Mouse (Mus musculus) ES-E14 (cell line): ENCODE measurements at regions not wholly inside any gene's neighbourhood (a gene's known extent, or its start where the extent isn't known, plus 50 kb on each side); places are given as distances from the start of the nearest gene placed in this dataset.
A peak's percentile ranks its signal among the peaks of the same experiment; 100 is the strongest.

Source experiments
- DNase-seq: peaks from one replicate; pipeline ENCODE4 v3.0.0-alpha.2; 2013; ENCODE audit warnings: low read depth, low spot score
- H3K27ac ChIP-seq: 2 replicates; pipeline ENCODE4 v1.5.1; 2012; ENCODE audit warnings: low read depth, mild to moderate bottlenecking, low read length, moderate library complexity, mixed read lengths; ENCODE audit not compliant: poor library complexity, insufficient read depth, severe bottlenecking
- H3K36me3 ChIP-seq: 2 replicates; pipeline ENCODE4 v1.6.1; 2012; ENCODE audit warnings: mild to moderate bottlenecking, low read length, moderate library complexity, mixed read lengths; ENCODE audit not compliant: control insufficient read depth, poor library complexity, insufficient read depth, severe bottlenecking
- H3K4me1 ChIP-seq, 2 experiments: fragments of 150-350 bp in 1 of 2; sonication (generic) in 1 of 2; 2 replicates each; pipeline ENCODE4 v1.6.1; 2012; ENCODE audit warnings: low read length in 2 of 2, mild to moderate bottlenecking in 1 of 2, mixed read lengths in 1 of 2; ENCODE audit not compliant: control insufficient read depth in 2 of 2, insufficient read depth in 2 of 2, poor library complexity in 1 of 2
- H3K4me3 ChIP-seq, 2 experiments: fragments of 150-350 bp in 1 of 2; sonication (generic) in 1 of 2; 2 replicates each; pipeline ENCODE4 v1.5.1; 2012; ENCODE audit warnings: low read length in 2 of 2, low read depth in 1 of 2, mild to moderate bottlenecking in 1 of 2, mixed read lengths in 1 of 2; ENCODE audit not compliant: insufficient read depth in 1 of 2, poor library complexity in 1 of 2, severe bottlenecking in 1 of 2
- H3K9ac ChIP-seq: 2 replicates; pipeline ENCODE4 v1.6.1; 2012; ENCODE audit warnings: low read depth, mild to moderate bottlenecking, low read length, mixed read lengths; ENCODE audit not compliant: poor library complexity, insufficient read depth, severe bottlenecking
- H3K9me3 ChIP-seq: fragments of 150-350 bp; sonication (generic); 2 replicates; pipeline ENCODE4 v1.6.1; 2012; ENCODE audit warnings: low read depth, mild to moderate bottlenecking, low read length; ENCODE audit not compliant: control insufficient read depth, insufficient read depth
- CHD2 ChIP-seq: IDR thresholded peaks from 2 replicates; pipeline ENCODE4 v1.6.1; 2014; ENCODE audit warnings: mild to moderate bottlenecking, low read depth, low read length, inconsistent platforms
- HCFC1 ChIP-seq: IDR thresholded peaks from 2 replicates; pipeline ENCODE4 v1.6.1; 2012; ENCODE audit warnings: low read length, inconsistent platforms, borderline replicate concordance; ENCODE audit not compliant: insufficient read depth
- MAFK ChIP-seq: IDR thresholded peaks from 2 replicates; pipeline ENCODE4 v1.6.1; 2014; ENCODE audit warnings: mild to moderate bottlenecking, low read depth, low read length, inconsistent platforms; ENCODE audit not compliant: insufficient read depth
- ZC3H11A ChIP-seq: IDR thresholded peaks from 2 replicates; pipeline ENCODE4 v1.6.1; 2012; ENCODE audit warnings: low read depth, mild to moderate bottlenecking, inconsistent platforms, low read length, borderline replicate concordance
- ZNF384 ChIP-seq: IDR thresholded peaks from 2 replicates; pipeline ENCODE4 v1.6.1; 2012; ENCODE audit warnings: low read depth, low read length, inconsistent platforms
- in situ Hi-C, 2 experiments: fragments of 600-800 bp; cut with MboI; formaldehyde crosslinking; loops; one replicate each; pipeline ENCODE4 v1.15.1; 2025; ENCODE audit warnings: low sequenced_read_pairs in 2 of 2, inconsistent platforms in 1 of 2; ENCODE audit not compliant: unreplicated experiment in 2 of 2

- TF ChIP-seq ZC3H11A (no peak), CHD2 (no peak), MAFK (no peak), HCFC1 (no peak), ZNF384 (no peak)
- H3K9me3 ChIP-seq: no peaks in the 10 kb centered on the region
- H3K36me3 ChIP-seq: no peaks in the 10 kb centered on the region
- no peak overlapping the region for H3K27ac ChIP-seq
- no peak overlapping the region for H3K9ac ChIP-seq
- no peak for DNase-seq
- in situ Hi-C loops: no loop called here
- no peak overlapping the region for H3K4me3 ChIP-seq
- H3K4me1 ChIP-seq: peaks cover 5 to 14% of the 10 kb centered on the region in 2 experiments
Measured at GRCm38 (mm10) chr5:119580798-119581197, 89.7 kb upstream of the Tbx3 start.

DNA sequence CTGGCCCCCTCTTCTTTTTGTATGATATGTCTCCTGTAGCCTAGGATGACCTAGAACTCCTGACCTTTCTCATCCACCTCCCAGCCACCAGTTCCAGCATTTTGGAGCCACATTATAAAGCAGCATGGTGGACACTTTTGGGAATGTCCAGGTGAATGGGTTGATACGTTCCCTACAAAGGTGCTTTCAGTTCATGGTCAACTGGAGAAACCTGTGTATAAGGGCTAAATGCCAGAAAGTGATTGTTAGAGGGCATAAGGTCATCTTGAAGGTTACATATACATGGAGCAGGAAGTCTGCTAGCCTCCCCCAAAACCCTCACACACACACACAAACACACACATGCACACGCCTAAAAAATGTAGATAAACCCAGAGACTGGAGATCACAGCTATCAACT is 86.1 kb upstream of the Tbx3 start:
- in situ Hi-C loops: no loop called here
- DNase-seq: no peak
- no peak overlapping the region for H3K4me3 ChIP-seq
- H3K4me1 ChIP-seq: peaks cover 20 to 29% of the 10 kb centered on the region in 2 experiments
- H3K9ac ChIP-seq: no peak overlapping the region; the same call in 1 of the 2 replicates
- H3K36me3 ChIP-seq: no peaks in the 10 kb centered on the region
- no peaks in the 10 kb centered on the region for H3K9me3 ChIP-seq
- TF ChIP-seq ZC3H11A: no peak
- TF ChIP-seq CHD2: no peak
- no peak for TF ChIP-seq HCFC1
- TF ChIP-seq ZNF384: no peak
- TF ChIP-seq MAFK: no peak
- H3K27ac ChIP-seq: peak overlapping the region; percentile 88; the same call in 1 of the 2 replicates

DNA sequence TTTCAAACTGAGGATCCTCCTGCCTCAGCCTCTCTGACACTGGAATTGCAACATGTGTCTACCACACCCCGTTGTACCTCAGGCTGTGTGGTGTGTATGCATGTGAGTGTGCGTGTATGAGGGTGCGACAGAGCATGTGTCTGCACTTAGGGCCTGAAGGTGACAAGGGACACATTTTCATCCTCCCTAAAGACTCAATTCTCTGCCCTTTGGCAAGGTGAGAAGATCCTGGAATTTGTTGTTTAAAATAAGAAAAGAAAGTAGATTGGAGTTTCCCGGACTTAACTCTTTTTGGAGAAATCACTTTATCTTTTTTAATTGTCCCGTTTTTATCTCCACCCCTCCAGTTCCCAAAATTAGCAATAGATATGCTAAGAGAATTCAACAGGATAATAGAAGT is 85.6 kb upstream of the Tbx3 start:
- TF ChIP-seq CHD2 (0 out of 2 replicates have a peak, but pooled peaks have one; percentile 10), HCFC1 (no peak)
- Histone ChIP-seq H3K9me3 (no peaks in the 10 kb centered on the region), H3K4me3 (no peak overlapping the region), H3K4me1 (peaks cover 20 to 31% of the 10 kb centered on the region in 2 experiments), H3K27ac (peak overlapping the region; percentile 88), H3K9ac (no peak overlapping the region; the same call in 1 of the 2 replicates), H3K36me3 (no peaks in the 10 kb centered on the region)
- DNase-seq: no peak
- in situ Hi-C loops: no loop called here

DNA sequence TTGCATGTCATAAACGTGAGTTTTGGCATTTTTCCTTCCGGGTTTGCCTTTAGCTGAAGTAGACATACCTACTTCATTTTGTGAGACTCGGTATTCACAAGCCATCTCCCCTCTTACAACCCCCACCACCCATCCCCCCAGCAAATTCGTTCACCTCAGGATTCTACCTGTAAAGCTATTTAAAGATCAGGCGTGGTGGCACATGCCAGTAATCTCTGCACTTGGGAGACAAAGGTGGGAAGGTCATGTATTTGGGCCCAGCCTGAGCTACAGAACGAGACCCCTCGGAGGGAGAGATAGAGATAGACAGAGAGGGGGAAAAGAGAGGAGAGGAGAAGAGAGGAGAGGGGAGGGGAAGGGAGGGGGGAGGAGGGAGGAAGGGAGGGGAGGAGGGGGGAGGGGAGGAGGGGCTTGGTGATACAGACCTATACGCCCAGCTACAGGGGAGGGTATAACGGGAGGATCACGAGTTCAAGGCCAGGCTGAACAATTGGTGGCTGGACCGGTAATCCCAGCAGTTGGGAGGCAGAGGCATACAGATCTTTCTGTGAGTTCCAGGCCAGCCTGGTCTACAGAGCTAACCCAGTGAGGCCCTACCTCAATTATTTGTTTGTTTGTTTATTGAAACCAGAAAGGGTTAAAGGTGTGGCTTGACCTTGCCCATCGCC is 83.9 kb upstream of the Tbx3 start:
- peak overlapping the region; percentile 56; the same call in 1 of the 2 replicates for H3K9ac ChIP-seq
- peak overlapping the region; percentile 9 to 29; a peak in 3 of 4 replicates for H3K4me3 ChIP-seq
- DNase-seq: no peak
- H3K4me1 ChIP-seq: peaks cover 20 to 31% of the 10 kb centered on the region in 2 experiments
- in situ Hi-C loops: no loop called here
- H3K27ac ChIP-seq: peak overlapping the region; percentile 90
- H3K36me3 ChIP-seq: no peaks in the 10 kb centered on the region
- TF ChIP-seq MAFK: no peak
- H3K9me3 ChIP-seq: no peaks in the 10 kb centered on the region
